Mouse (Mus musculus) forebrain, postnatal 0 days (tissue): Measurements from ENCODE around the gene Smndc1. TPM values are rescaled to one million over a fixed set of nuclear protein-coding genes. Genes with fewer than 3 reads are reported as not detected.

ENCODE experiments used
- ATAC-seq: fragments of 200-750 bp; cut with Nextera tagmentation; 2 replicates; pipeline ENCODE4 v1.8.0; 2017; ENCODE audit warnings: mild to moderate bottlenecking, moderate library complexity
- DNase-seq: peaks from one replicate; pipeline ENCODE4 v3.0.0-alpha.2; 2015
- H3K27ac ChIP-seq: fragments of 300-500 bp; sonication (generic); 2 replicates; pipeline ENCODE4 v1.5.1; 2014; ENCODE audit warnings: low read depth, mild to moderate bottlenecking, antibody characterized with exemption, low read length, moderate library complexity, mixed read lengths
- H3K27me3 ChIP-seq: fragments of 300-500 bp; sonication (generic); 2 replicates; pipeline ENCODE4 v1.6.1; 2014; ENCODE audit warnings: mild to moderate bottlenecking, low read length, mixed read lengths; ENCODE audit not compliant: insufficient read depth
- H3K36me3 ChIP-seq: fragments of 300-500 bp; sonication (generic); 2 replicates; pipeline ENCODE4 v1.6.1; 2014; ENCODE audit warnings: mild to moderate bottlenecking, moderate library complexity; ENCODE audit not compliant: insufficient read depth
- H3K4me1 ChIP-seq: fragments of 300-500 bp; sonication (generic); 2 replicates; pipeline ENCODE4 v1.6.1; 2014; ENCODE audit warnings: antibody characterized with exemption; ENCODE audit not compliant: insufficient read depth
- H3K4me2 ChIP-seq: fragments of 300-500 bp; sonication (generic); 2 replicates; pipeline ENCODE4 v1.6.1; 2014; ENCODE audit warnings: low read depth, mild to moderate bottlenecking, moderate library complexity
- H3K4me3 ChIP-seq: fragments of 300-500 bp; sonication (generic); 2 replicates; pipeline ENCODE4 v1.5.1; 2014; ENCODE audit warnings: low read depth, low read length, mixed read lengths
- H3K9ac ChIP-seq: fragments of 300-500 bp; sonication (generic); 2 replicates; pipeline ENCODE4 v1.6.1; 2014; ENCODE audit warnings: mild to moderate bottlenecking
- H3K9me3 ChIP-seq: fragments of 300-500 bp; sonication (generic); 2 replicates; pipeline ENCODE4 v1.6.1; 2016; ENCODE audit warnings: low read length
- CTCF ChIP-seq: sonication (generic); IDR thresholded peaks from 2 replicates; pipeline ENCODE4 v1.5.1; 2016; ENCODE audit warnings: antibody characterized with exemption, control low read depth, low read depth
- WGBS: fragments of 180-500 bp; shearing (Covaris S2); extraction: QIAGEN DNeasy Blood & Tissue Kit; methylation state at CpG from one replicate; pipeline ENCODE4 v1.1.7; 2014; 5-methylcytosine and 5-hydroxymethylcytosine counted together
- polyA plus RNA-seq: library from polyadenylated mRNA; unstranded; fragments of >200 nt; fragmentation: Nextera tagmentation; extraction: Ambion mirVana; gene quantifications from 2 replicates; pipeline ENCODE4 v1.2.1, GENCODE M21; 2015
- total RNA-seq: library from RNA; depleted of rRNA; stranded (reverse); fragments of >200 nt; gene quantifications from 2 replicates; pipeline ENCODE4 v1.2.3, GENCODE M21; 2014

Gene Smndc1
- total and polyA plus RNA-seq, 2 experiments from 2014 or later: 15.5 to 39.3 TPM

- ATAC-seq (no peak), DNase-seq (no peak)
- TF ChIP-seq CTCF: no peak
- H3K9me3 ChIP-seq: no peaks in the 10 kb centered on the region
- WGBS: 96% methylated on average over 15 of the region's 15 CpGs
- peaks cover 71% of the 10 kb centered on the region for H3K36me3 ChIP-seq
- H3K27me3 ChIP-seq: no peaks in the 10 kb centered on the region
- H3K9ac ChIP-seq: no peak overlapping the region
- H3K4me1 ChIP-seq: no peaks in the 10 kb centered on the region
- no peak overlapping the region for H3K27ac ChIP-seq
- H3K4me3 ChIP-seq: no peak overlapping the region
- no peak overlapping the region for H3K4me2 ChIP-seq
These were observed 7.0 kb downstream of the Smndc1 start for GRCm38 (mm10) chr19:53383336-53383735.

GRCm38 (mm10) chr19:53378421-53378820, 12.0 kb downstream of the Smndc1 start:
- Histone ChIP-seq H3K27me3 (no peaks in the 10 kb centered on the region), H3K9ac (no peak overlapping the region), H3K4me1 (no peaks in the 10 kb centered on the region), H3K27ac (no peak overlapping the region), H3K36me3 (peaks cover 49% of the 10 kb centered on the region), H3K4me3 (no peak overlapping the region), H3K9me3 (no peaks in the 10 kb centered on the region), H3K4me2 (no peak overlapping the region)
- 92% methylated on average over 10 of the region's 10 CpGs for WGBS
- no peak for TF ChIP-seq CTCF
- DNase-seq (no peak), ATAC-seq (no peak)

- 89% methylated on average over 8 of the region's 8 CpGs for WGBS
- Histone ChIP-seq H3K27me3 (no peaks in the 10 kb centered on the region), H3K9me3 (no peaks in the 10 kb centered on the region), H3K4me1 (no peaks in the 10 kb centered on the region), H3K9ac (no peak overlapping the region), H3K27ac (no peak overlapping the region), H3K36me3 (peaks cover 41% of the 10 kb centered on the region), H3K4me3 (no peak overlapping the region), H3K4me2 (no peak overlapping the region)
- no peak for ATAC-seq
- TF ChIP-seq CTCF: no peak
- DNase-seq: no peak
These were observed 12.7 kb downstream of the Smndc1 start for GRCm38 (mm10) chr19:53377652-53378051.

- H3K9me3 ChIP-seq: no peaks in the 10 kb centered on the region
- no peak overlapping the region for H3K27ac ChIP-seq
- DNase-seq: no peak
- H3K27me3 ChIP-seq: no peaks in the 10 kb centered on the region
- peaks cover 37% of the 10 kb centered on the region for H3K36me3 ChIP-seq
- H3K9ac ChIP-seq: no peak overlapping the region
- TF ChIP-seq CTCF: no peak
- 92% methylated on average over 9 of the region's 9 CpGs for WGBS
- ATAC-seq: no peak
- H3K4me1 ChIP-seq: no peaks in the 10 kb centered on the region
- H3K4me3 ChIP-seq: no peak overlapping the region
- no peak overlapping the region for H3K4me2 ChIP-seq
These were observed 14.6 kb downstream of the Smndc1 start for GRCm38 (mm10) chr19:53375816-53376215.

- no peak overlapping the region for H3K4me2 ChIP-seq
- no peaks in the 10 kb centered on the region for H3K4me1 ChIP-seq
- H3K27ac ChIP-seq: no peak overlapping the region
- ATAC-seq: no peak
- H3K9ac ChIP-seq: no peak overlapping the region
- 94% methylated on average over 6 of the region's 6 CpGs for WGBS
- H3K36me3 ChIP-seq: peaks cover 34% of the 10 kb centered on the region
- no peaks in the 10 kb centered on the region for H3K27me3 ChIP-seq
- no peak for TF ChIP-seq CTCF
- H3K9me3 ChIP-seq: no peaks in the 10 kb centered on the region
- H3K4me3 ChIP-seq: no peak overlapping the region
- DNase-seq: no peak
These were observed 15.1 kb downstream of the Smndc1 start for GRCm38 (mm10) chr19:53375299-53375698.

- WGBS: 87% methylated on average over 2 of the region's 2 CpGs
- Histone ChIP-seq H3K27me3 (no peaks in the 10 kb centered on the region), H3K4me1 (no peaks in the 10 kb centered on the region), H3K4me2 (no peak overlapping the region), H3K9ac (no peak overlapping the region), H3K27ac (no peak overlapping the region), H3K4me3 (no peak overlapping the region), H3K36me3 (peaks cover 25% of the 10 kb centered on the region), H3K9me3 (no peaks in the 10 kb centered on the region)
- no peak for TF ChIP-seq CTCF
- ATAC-seq (no peak), DNase-seq (no peak)
These were observed 16.8 kb downstream of the Smndc1 start for GRCm38 (mm10) chr19:53373570-53373969.

- peaks cover 18% of the 10 kb centered on the region for H3K36me3 ChIP-seq
- no peak for TF ChIP-seq CTCF
- no peaks in the 10 kb centered on the region for H3K27me3 ChIP-seq
- no peaks in the 10 kb centered on the region for H3K4me1 ChIP-seq
- H3K27ac ChIP-seq: no peak within 1 kb of the TSS
- H3K9ac ChIP-seq: no peak within 1 kb of the TSS
- ATAC-seq (no peak), DNase-seq (no peak)
- H3K4me2 ChIP-seq: no peak within 1 kb of the TSS
- no peak within 1 kb of the TSS for H3K4me3 ChIP-seq
- WGBS: 93% methylated on average over 13 of the region's 13 CpGs
- no peaks in the 10 kb centered on the region for H3K9me3 ChIP-seq
These were observed 18.7 kb downstream of the Smndc1 start, which contains the start of gene Gm10197 for GRCm38 (mm10) chr19:53371666-53372065. Gene Gm10197, minus strand, starts transcription at chr19:53371766.

- ATAC-seq (no peak), DNase-seq (no peak)
- WGBS: 79% methylated on average over 15 of the region's 15 CpGs
- H3K27me3 ChIP-seq: no peaks in the 10 kb centered on the region
- H3K9me3 ChIP-seq: no peaks in the 10 kb centered on the region
- no peak overlapping the region for H3K9ac ChIP-seq
- no peaks in the 10 kb centered on the region for H3K4me1 ChIP-seq
- H3K4me3 ChIP-seq: no peak overlapping the region
- peaks cover 16% of the 10 kb centered on the region for H3K36me3 ChIP-seq
- H3K27ac ChIP-seq: no peak overlapping the region
- no peak overlapping the region for H3K4me2 ChIP-seq
- TF ChIP-seq CTCF: no peak
These were observed 20.1 kb downstream of the Smndc1 start for GRCm38 (mm10) chr19:53370233-53370632.
